Mouse (Mus musculus): ENCODE results near the gene Skp2.

DNA sequence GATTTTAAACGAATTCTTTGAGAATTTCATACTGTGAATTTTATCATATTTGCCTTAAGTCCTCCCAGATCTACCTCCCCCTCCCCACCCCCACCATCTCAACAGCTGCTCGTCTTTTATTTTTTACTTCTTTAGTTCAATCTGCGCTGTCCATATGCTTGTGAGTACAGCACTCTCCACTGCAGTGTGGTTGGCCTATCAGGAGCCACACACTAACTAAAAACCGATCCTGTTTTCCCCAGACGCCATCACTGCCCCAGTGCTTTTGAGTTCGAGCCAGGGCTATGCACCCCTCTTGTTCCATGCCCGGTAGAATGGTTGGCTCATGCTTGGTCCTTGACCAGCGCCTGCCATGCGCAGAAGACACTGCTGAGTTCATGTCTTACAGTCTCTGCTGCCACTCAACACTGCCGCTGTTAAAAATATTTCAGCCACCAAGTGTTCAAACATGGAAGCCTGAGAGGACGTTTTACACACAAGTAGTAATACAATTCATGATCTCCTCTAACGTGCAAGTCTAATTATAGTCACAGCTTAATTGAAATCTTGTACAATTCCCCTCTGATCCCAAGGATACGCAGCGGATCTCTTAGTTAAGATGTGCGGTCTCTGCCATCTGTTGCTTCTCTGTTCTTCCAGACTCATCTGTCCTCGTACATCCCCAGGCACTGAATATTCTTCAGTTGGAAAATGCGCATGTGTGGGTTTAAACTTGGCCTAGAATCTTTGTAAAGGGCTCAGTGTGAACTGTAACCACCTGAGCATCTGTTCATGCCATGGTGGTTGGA lies 67.1 kb downstream of the Skp2 start:
- TF ChIP-seq POLR2A (IDR thresholded peaks at IDR 0.05; ENCODE audit: low read depth, low read length) (no peak), CTCF (conservative IDR thresholded peaks at IDR 0.05; ENCODE audit: insufficient read depth, insufficient read length, low read depth, low read length) (no peak)

Data from kidney, adult 2 months (tissue).